Mouse (Mus musculus) forebrain, embryonic 13.5 days (tissue): ENCODE data around the gene Mtmr1. TPM values are rescaled to one million over a fixed set of nuclear protein-coding genes. Genes with fewer than 3 reads are reported as not detected.
"Not testable (repeated sequence)": the region's sequence is repeated elsewhere in the genome, so short reads cannot be mapped to it uniquely, and the experiment has no call there.

Experiments used
- ATAC-seq: fragments of 200-750 bp; cut with Nextera tagmentation; 2 replicates; pipeline ENCODE4 v1.8.0; 2017
- H3K27ac ChIP-seq: fragments of 300-500 bp; sonication (generic); 2 replicates; pipeline ENCODE4 v1.5.1; 2015; ENCODE audit warnings: inconsistent platforms, mild to moderate bottlenecking, moderate library complexity
- H3K27me3 ChIP-seq: fragments of 300-500 bp; sonication (generic); 2 replicates; pipeline ENCODE4 v1.6.1; 2015; ENCODE audit warnings: mild to moderate bottlenecking, inconsistent platforms
- H3K36me3 ChIP-seq: fragments of 300-500 bp; sonication (generic); 2 replicates; pipeline ENCODE4 v1.6.1; 2015; ENCODE audit warnings: mild to moderate bottlenecking, inconsistent platforms; ENCODE audit not compliant: poor library complexity, severe bottlenecking
- H3K4me1 ChIP-seq: fragments of 300-500 bp; sonication (generic); 2 replicates; pipeline ENCODE4 v1.6.1; 2015; ENCODE audit warnings: inconsistent platforms
- H3K4me2 ChIP-seq: fragments of 300-500 bp; sonication (generic); 2 replicates; pipeline ENCODE4 v1.6.1; 2015; ENCODE audit warnings: inconsistent platforms, mild to moderate bottlenecking, moderate library complexity
- H3K4me3 ChIP-seq: fragments of 300-500 bp; sonication (generic); 2 replicates; pipeline ENCODE4 v1.5.1; 2015; ENCODE audit warnings: mild to moderate bottlenecking, inconsistent platforms
- H3K9ac ChIP-seq: fragments of 300-500 bp; sonication (generic); 2 replicates; pipeline ENCODE4 v1.6.1; 2015; ENCODE audit warnings: mild to moderate bottlenecking, inconsistent platforms
- H3K9me3 ChIP-seq: fragments of 300-500 bp; sonication (generic); replicated peaks from 2 replicates; pipeline ENCODE4 v1.6.1; 2016; ENCODE audit warnings: inconsistent platforms
- WGBS: fragments of 180-500 bp; shearing (Covaris S2); methylation state at CpG from one replicate; pipeline ENCODE4 v1.1.7; 2015; 5-methylcytosine and 5-hydroxymethylcytosine counted together
- polyA plus RNA-seq: library from polyadenylated mRNA; unstranded; fragments of >200 nt; fragmentation: Nextera tagmentation; extraction: Ambion mirVana; gene quantifications from 2 replicates; pipeline ENCODE4 v1.2.1, GENCODE M21; 2015

The Mtmr1 gene
- 16.1 and 16.3 TPM in 2 replicates for polyA plus RNA-seq

DNA sequence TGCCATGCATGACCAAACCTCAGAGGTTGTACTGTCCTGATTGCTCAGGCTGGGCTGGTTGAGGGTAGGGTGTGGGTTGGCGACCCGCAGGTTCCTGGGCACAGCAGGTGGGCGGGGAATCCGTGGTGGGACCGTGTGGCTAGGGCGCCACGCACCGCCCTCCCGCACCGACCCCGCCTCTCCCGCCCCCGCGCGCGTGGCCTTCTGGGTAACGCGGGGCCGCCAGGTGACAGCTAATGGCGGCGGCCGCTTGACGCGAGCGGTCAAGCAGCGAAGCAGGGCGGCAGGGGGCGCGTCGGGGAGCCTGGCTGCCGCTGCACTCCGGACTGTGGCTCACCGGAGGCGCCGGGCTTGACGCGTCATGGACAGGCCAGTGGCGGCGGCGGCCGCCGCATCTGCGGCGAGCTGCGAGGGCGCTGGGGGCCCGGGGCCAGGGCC is at the start of gene Mtmr1:
Mtmr1 (plus strand) TSS at position 207 of the 438 bp plus-strand sequence.
- peak within 1 kb of the TSS; percentile 75 for H3K9ac ChIP-seq
- no peaks in the 10 kb centered on the region for H3K9me3 ChIP-seq
- no peaks in the 10 kb centered on the region for H3K4me1 ChIP-seq
- peak within 1 kb of the TSS; percentile 62 for H3K4me2 ChIP-seq
- ATAC-seq, result peak; percentile 87
- 34% methylated on average over 18 of the region's 47 CpGs for WGBS
- peak within 1 kb of the TSS; percentile 60 for H3K4me3 ChIP-seq
- H3K27me3 ChIP-seq, result no peaks in the 10 kb centered on the region
- H3K27ac ChIP-seq, result peak within 1 kb of the TSS; percentile 44; the same call in 1 of the 2 replicates
- H3K36me3 ChIP-seq, result no peaks in the 10 kb centered on the region

DNA sequence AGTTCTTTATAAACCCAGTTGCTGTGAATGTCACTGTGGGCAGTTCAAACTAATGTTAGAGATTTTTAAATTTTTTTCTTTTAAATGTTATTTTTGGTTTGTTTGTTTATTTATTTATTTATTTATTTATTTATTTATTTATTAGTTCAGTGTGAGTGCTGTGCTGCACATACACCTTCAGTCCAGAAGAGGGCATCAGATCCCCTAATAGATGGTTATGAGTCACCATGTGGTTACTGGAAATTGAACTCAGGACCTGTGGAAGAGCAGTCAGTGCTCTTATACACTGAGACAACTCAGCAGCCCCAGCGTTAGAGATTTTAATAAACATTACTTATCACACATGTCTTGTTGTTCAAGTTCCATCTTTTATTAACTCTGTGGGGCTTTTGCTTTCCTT is 12.5 kb upstream of the Mtmr1 start:
- 81% methylated on average over 1 of the region's 1 CpGs for WGBS

DNA sequence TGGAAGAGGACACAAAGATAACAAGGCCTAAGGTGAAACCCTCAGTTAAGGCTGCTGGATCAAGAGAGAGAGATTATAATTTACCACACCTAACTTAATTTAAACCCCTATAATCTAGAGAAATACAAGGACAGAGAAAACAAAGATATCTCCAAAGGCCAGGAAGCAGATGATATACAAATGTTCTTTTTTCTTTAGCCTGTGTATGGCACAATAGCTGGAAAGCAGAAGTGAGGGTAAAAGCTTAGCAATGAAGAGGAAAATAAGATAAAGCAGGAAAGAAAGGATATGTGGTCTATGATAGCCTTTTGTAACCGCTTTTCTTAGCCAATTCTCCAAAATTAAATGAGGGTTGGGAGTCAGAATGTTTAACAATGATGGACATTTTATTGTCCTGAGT is 9.2 kb upstream of the Mtmr1 start:
- no peak overlapping the region for H3K27ac ChIP-seq
- no peak overlapping the region for H3K9ac ChIP-seq
- ATAC-seq, result no peak
- no peaks in the 10 kb centered on the region for H3K4me1 ChIP-seq
- H3K9me3 ChIP-seq, result no peaks in the 10 kb centered on the region
- H3K4me2 ChIP-seq, result no peak overlapping the region
- 62% methylated on average over 1 of the region's 1 CpGs for WGBS
- no peaks in the 10 kb centered on the region for H3K27me3 ChIP-seq
- H3K36me3 ChIP-seq, result no peaks in the 10 kb centered on the region
- no peak overlapping the region for H3K4me3 ChIP-seq

More for the DNA sequence above, 12.5 kb upstream of the Mtmr1 start:
- Histone ChIP-seq H3K36me3 (no peaks in the 10 kb centered on the region), H3K9me3 (no peaks in the 10 kb centered on the region), H3K4me3 (no peak overlapping the region), H3K4me2 (no peak overlapping the region), H3K4me1 (no peaks in the 10 kb centered on the region), H3K27me3 (no peaks in the 10 kb centered on the region), H3K27ac (no peak overlapping the region), H3K9ac (no peak overlapping the region)
- ATAC-seq, result no peak

DNA sequence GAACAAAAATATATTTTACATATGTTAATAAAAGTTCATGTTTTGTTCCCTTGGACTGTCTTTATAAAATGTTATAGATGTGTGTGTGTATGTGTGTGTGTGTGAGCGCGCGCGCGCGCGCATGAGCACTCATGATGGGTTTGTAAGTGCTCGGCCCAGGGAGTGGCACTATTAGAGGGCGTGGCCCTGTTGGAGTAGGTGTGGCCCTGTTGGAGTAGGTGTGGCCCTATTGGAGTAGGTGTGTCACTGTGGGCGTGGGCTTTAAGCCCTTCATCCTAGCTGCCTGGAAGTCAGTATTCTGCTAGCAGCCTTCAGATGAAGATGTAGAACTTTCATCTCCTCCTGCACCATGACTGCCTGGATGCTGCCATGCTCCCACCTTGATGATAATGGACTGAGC is 2.8 kb upstream of the Mtmr1 start:
- H3K4me1 ChIP-seq, H3K27ac ChIP-seq, H3K27me3 ChIP-seq, H3K9ac ChIP-seq, ATAC-seq, H3K36me3 ChIP-seq, H3K4me2 ChIP-seq, H3K9me3 ChIP-seq, H3K4me3 ChIP-seq: not testable (repeated sequence)
- 91% methylated on average over 10 of the region's 10 CpGs for WGBS

GRCm38 (mm10) chrX:71364062-71364461 is 498 bp upstream of the Mtmr1 start:
- Histone ChIP-seq H3K9ac (no peak overlapping the region), H3K4me1 (no peaks in the 10 kb centered on the region), H3K9me3 (no peaks in the 10 kb centered on the region), H3K27ac (no peak overlapping the region), H3K36me3 (no peaks in the 10 kb centered on the region), H3K4me2 (peak overlapping the region; percentile 62), H3K27me3 (no peaks in the 10 kb centered on the region), H3K4me3 (peak overlapping the region; percentile 60)
- WGBS, result 70% methylated on average over 5 of the region's 5 CpGs
- no peak for ATAC-seq

GRCm38 (mm10) chrX:71365011-71365410 is 451 bp downstream of the Mtmr1 start:
- ATAC-seq, result peak; percentile 81
- Histone ChIP-seq H3K27me3 (no peaks in the 10 kb centered on the region), H3K4me3 (peak overlapping the region; percentile 60), H3K9me3 (no peaks in the 10 kb centered on the region), H3K27ac (peak overlapping the region; percentile 44; the same call in 1 of the 2 replicates), H3K9ac (peak overlapping the region; percentile 75), H3K4me2 (peak overlapping the region; percentile 62), H3K4me1 (no peaks in the 10 kb centered on the region), H3K36me3 (no peaks in the 10 kb centered on the region)
- 19% methylated on average over 16 of the region's 20 CpGs for WGBS

DNA sequence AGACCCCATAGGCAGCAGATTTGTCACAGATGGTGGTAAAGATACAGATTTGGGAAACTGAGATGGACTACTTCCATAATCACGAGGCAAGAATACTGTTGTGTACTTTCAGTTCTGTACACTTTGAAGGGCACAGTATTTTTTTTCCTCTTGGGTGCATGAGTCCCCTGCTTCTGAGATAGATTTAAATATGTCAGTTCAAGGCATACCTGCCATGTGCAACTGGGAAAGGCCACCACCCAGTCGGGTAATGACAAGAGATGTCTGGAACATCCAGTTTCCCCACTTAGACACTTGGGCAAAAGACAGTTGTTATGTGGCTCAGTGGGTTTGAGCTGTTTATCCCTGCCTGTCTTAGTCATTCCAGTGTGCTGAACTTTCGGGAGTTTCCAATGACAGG is 950 bp downstream of the Mtmr1 start:
- Histone ChIP-seq H3K4me1 (no peaks in the 10 kb centered on the region), H3K27ac (no peak overlapping the region), H3K9ac (peak overlapping the region; percentile 75; the same call in 1 of the 2 replicates), H3K4me3 (peak overlapping the region; percentile 60), H3K9me3 (no peaks in the 10 kb centered on the region), H3K36me3 (no peaks in the 10 kb centered on the region), H3K4me2 (peak overlapping the region; percentile 62), H3K27me3 (no peaks in the 10 kb centered on the region)
- WGBS, result 53% methylated on average over 3 of the region's 3 CpGs
- peak; percentile 3; the same call in 1 of the 2 replicates for ATAC-seq

- H3K4me2 ChIP-seq, result no peak overlapping the region
- H3K27ac ChIP-seq, result no peak overlapping the region
- H3K9ac ChIP-seq, result no peak overlapping the region
- H3K27me3 ChIP-seq, result no peaks in the 10 kb centered on the region
- no peaks in the 10 kb centered on the region for H3K9me3 ChIP-seq
- no peaks in the 10 kb centered on the region for H3K36me3 ChIP-seq
- no peaks in the 10 kb centered on the region for H3K4me1 ChIP-seq
- no peak for ATAC-seq
- H3K4me3 ChIP-seq, result no peak overlapping the region
Observed at GRCm38 (mm10) chrX:71366973-71367372, 2.4 kb downstream of the Mtmr1 start.

- no peak overlapping the region for H3K9ac ChIP-seq
- H3K36me3 ChIP-seq, result no peaks in the 10 kb centered on the region
- H3K4me1 ChIP-seq, result no peaks in the 10 kb centered on the region
- H3K27ac ChIP-seq, result no peak overlapping the region
- H3K4me3 ChIP-seq, result no peak overlapping the region
- WGBS, result 90% methylated on average over 1 of the region's 1 CpGs
- H3K27me3 ChIP-seq, result no peaks in the 10 kb centered on the region
- no peak overlapping the region for H3K4me2 ChIP-seq
- H3K9me3 ChIP-seq, result no peaks in the 10 kb centered on the region
- no peak for ATAC-seq
Observed at GRCm38 (mm10) chrX:71376781-71377180, 12.2 kb downstream of the Mtmr1 start.

- no peaks in the 10 kb centered on the region for H3K4me1 ChIP-seq
- H3K36me3 ChIP-seq, result no peaks in the 10 kb centered on the region
- no peak overlapping the region for H3K9ac ChIP-seq
- ATAC-seq, result no peak
- H3K4me3 ChIP-seq, result no peak overlapping the region
- H3K27ac ChIP-seq, result no peak overlapping the region
- WGBS, result 82% methylated on average over 2 of the region's 2 CpGs
- no peaks in the 10 kb centered on the region for H3K9me3 ChIP-seq
- H3K27me3 ChIP-seq, result no peaks in the 10 kb centered on the region
- H3K4me2 ChIP-seq, result no peak overlapping the region
Observed at GRCm38 (mm10) chrX:71378435-71378834, 13.9 kb downstream of the Mtmr1 start.

- 0 out of 2 replicates have a peak, but pooled peaks have one; percentile 16 for ATAC-seq
- Histone ChIP-seq H3K27ac (no peak overlapping the region), H3K9ac (no peak overlapping the region), H3K4me3 (no peak overlapping the region), H3K4me1 (no peaks in the 10 kb centered on the region), H3K4me2 (no peak overlapping the region), H3K27me3 (no peaks in the 10 kb centered on the region), H3K36me3 (no peaks in the 10 kb centered on the region), H3K9me3 (no peaks in the 10 kb centered on the region)
- 45% methylated on average over 5 of the region's 5 CpGs for WGBS
Observed at GRCm38 (mm10) chrX:71381571-71381970, 17.0 kb downstream of the Mtmr1 start.

DNA sequence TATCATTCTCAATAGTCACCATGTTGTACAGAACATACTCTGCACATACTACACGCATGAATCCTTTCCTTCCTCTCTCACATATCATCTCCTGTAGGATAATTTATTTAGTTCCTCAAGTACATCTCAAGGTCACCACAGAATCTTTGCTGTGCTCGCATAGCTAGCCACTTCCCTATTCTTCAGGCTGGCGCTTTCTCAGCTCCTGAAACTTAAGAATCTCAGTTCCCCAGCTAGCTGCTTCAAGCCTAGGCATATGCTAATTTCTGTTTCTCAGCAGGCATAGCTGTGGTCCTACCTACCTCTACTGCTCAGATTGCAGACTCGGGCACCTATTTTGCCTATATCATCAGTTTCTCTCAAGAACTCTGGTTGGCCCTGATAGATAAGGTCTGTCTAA is 31.8 kb downstream of the Mtmr1 start:
- no peak overlapping the region for H3K4me3 ChIP-seq
- no peaks in the 10 kb centered on the region for H3K36me3 ChIP-seq
- WGBS, result 80% methylated on average over 4 of the region's 4 CpGs
- no peak overlapping the region for H3K9ac ChIP-seq
- H3K4me2 ChIP-seq, result no peak overlapping the region
- ATAC-seq, result no peak
- H3K27me3 ChIP-seq, result no peaks in the 10 kb centered on the region
- H3K9me3 ChIP-seq, result no peaks in the 10 kb centered on the region
- no peak overlapping the region for H3K27ac ChIP-seq
- H3K4me1 ChIP-seq, result no peaks in the 10 kb centered on the region

GRCm38 (mm10) chrX:71406290-71406689 is 41.7 kb downstream of the Mtmr1 start:
- Histone ChIP-seq H3K9me3 (no peaks in the 10 kb centered on the region), H3K4me3 (no peak overlapping the region), H3K9ac (no peak overlapping the region), H3K27me3 (no peaks in the 10 kb centered on the region), H3K27ac (no peak overlapping the region), H3K4me2 (no peak overlapping the region), H3K36me3 (peaks cover 5% of the 10 kb centered on the region; the same call in 1 of the 2 replicates), H3K4me1 (no peaks in the 10 kb centered on the region)
- ATAC-seq, result no peak
